Mouse (Mus musculus) spleen, adult 2 months (tissue): ENCODE results near the gene Nabp1. TPM values are rescaled to one million over a fixed set of nuclear protein-coding genes. Genes with fewer than 3 reads are reported as not detected.

Source experiments
- DNase-seq, 2 experiments: peaks; one replicate each; pipeline versions ENCODE4 v3.0.0 to v3.0.0-alpha.2; 2012 to 2021; ENCODE audit warnings: low spot score in 2 of 2, low read depth in 1 of 2
- H3K27ac ChIP-seq: fragments of 200-500 bp; 2 replicates; pipeline ENCODE4 v1.5.1; 2012; ENCODE audit warnings: low read length, inconsistent platforms; ENCODE audit not compliant: insufficient read depth
- H3K27me3 ChIP-seq: fragments of 200-500 bp; 2 replicates; pipeline ENCODE4 v1.6.1; 2012; ENCODE audit warnings: mild to moderate bottlenecking, moderate library complexity, low read length, inconsistent platforms; ENCODE audit not compliant: control insufficient read depth, insufficient read depth
- H3K36me3 ChIP-seq: fragments of 200-500 bp; 2 replicates; pipeline ENCODE4 v1.6.1; 2012; ENCODE audit warnings: mild to moderate bottlenecking, low read length, inconsistent platforms; ENCODE audit not compliant: control insufficient read depth, insufficient read depth
- H3K4me1 ChIP-seq: fragments of 200-500 bp; 2 replicates; pipeline ENCODE4 v1.6.1; 2011; ENCODE audit warnings: inconsistent platforms; ENCODE audit not compliant: control insufficient read depth, insufficient read depth, insufficient read length
- H3K4me3 ChIP-seq: fragments of 200-500 bp; 2 replicates; pipeline ENCODE4 v1.5.1; 2011; ENCODE audit warnings: mild to moderate bottlenecking, inconsistent platforms; ENCODE audit not compliant: insufficient read depth, insufficient read length; ENCODE audit errors: extremely low read depth
- CTCF ChIP-seq: fragments of 200-500 bp; IDR thresholded peaks from 2 replicates; pipeline ENCODE4 v1.5.1; 2011; ENCODE audit warnings: mild to moderate bottlenecking, inconsistent platforms; ENCODE audit not compliant: insufficient read depth, insufficient read length, insufficient replicate concordance; ENCODE audit errors: extremely low read depth
- POLR2A ChIP-seq: fragments of 200-500 bp; IDR thresholded peaks from 2 replicates; pipeline ENCODE4 v1.6.1; 2011; ENCODE audit warnings: low read depth, low read length, inconsistent platforms
- WGBS: fragments of 180-500 bp; shearing (Covaris S2); methylation state at CpG from one replicate; pipeline ENCODE4 v1.1.7; 2018; 5-methylcytosine and 5-hydroxymethylcytosine counted together
- polyA plus RNA-seq: library from polyadenylated mRNA; depleted of rRNA; stranded (reverse); fragments of >200 nt; gene quantifications from 2 replicates; pipeline ENCODE4 v1.2.3, GENCODE M21; 2012

Gene Nabp1
- polyA plus RNA-seq, 1 experiment: 11.7 TPM

DNA sequence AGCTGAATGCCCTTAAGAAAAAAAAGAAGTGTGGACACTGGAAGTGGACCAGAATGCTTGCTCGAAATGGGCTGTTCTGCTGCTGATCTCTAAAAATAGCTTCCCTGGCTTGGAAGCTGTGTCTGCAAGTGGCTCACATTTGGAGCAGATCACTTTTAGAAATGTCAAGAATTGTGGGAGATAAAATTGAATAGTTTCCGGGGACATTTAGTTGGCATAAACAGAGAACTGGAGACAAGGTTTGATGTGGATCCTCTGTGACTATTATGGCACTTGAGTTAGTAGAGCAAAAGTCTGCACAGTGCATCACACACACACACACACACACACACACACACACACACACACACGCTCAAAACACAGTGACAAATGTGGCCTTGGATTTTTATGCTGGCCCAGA, 36.8 kb upstream of the Nabp1 start:
- H3K36me3 ChIP-seq: no peaks in the 10 kb centered on the region
- WGBS: 71% methylated on average over 3 of the region's 3 CpGs
- no peak for DNase-seq
- H3K4me1 ChIP-seq: peaks cover 8% of the 10 kb centered on the region; the same call in 1 of the 2 replicates
- TF ChIP-seq POLR2A (no peak), CTCF (no peak)
- H3K27ac ChIP-seq: no peak overlapping the region; the same call in 1 of the 2 replicates
- H3K4me3 ChIP-seq: no peak overlapping the region
- H3K27me3 ChIP-seq: no peaks in the 10 kb centered on the region

DNA sequence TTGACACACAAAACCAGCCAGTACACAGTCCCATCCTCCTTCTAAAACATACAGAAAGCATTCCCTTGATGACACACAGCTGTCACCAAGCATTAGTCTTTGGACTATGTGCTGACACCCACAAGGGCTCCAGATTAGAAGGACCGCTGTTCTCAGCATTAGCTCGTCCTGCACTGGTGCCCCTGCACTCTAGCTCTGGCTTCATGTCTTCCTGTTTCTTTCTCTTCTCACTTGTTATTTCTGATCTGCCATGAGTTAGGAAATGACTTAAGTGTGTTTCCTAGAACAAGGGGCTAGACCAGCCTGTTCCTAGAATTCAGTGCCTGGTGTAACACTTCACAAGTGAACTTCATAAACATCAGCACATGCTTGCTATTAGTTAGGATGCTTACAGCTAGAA, 36.2 kb upstream of the Nabp1 start:
- DNase-seq: no peak
- WGBS: 30% methylated on average over 2 of the region's 2 CpGs
- H3K4me1 ChIP-seq: peaks cover 8% of the 10 kb centered on the region; the same call in 1 of the 2 replicates
- H3K27ac ChIP-seq: no peak overlapping the region; the same call in 1 of the 2 replicates
- no peaks in the 10 kb centered on the region for H3K27me3 ChIP-seq
- TF ChIP-seq POLR2A: no peak
- no peak for TF ChIP-seq CTCF
- H3K4me3 ChIP-seq: no peak overlapping the region
- no peaks in the 10 kb centered on the region for H3K36me3 ChIP-seq

DNA sequence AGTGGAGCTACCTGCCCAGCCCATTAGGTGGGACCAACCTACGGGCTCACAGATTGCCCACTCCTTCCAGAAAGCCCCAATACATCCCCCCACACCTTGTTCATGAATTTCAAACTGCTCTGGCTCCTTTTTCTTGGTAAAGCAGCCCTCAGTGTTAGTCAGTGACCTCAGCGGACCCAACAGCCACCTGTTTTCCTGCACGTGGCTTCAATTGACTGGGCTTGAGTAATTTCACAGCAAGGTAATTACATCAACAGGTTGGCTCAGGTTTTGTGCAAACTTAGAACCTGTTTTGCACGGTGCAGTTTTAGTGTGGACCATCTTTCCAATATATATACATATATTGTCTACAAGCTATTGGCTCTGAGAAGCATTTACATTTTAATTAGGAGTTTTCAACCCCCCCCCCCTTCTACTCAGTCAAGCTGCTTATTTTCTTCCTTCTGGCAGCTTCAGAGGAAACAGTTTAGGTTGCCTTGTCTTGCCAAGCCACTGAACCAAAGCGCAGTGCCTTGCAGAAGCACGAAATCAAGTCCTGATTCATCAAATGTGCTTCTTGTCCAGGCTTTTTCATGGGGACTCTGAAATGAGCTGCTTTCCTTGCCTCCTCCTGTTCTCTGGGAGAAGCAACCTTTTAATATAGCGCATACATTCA, 35.0 kb upstream of the Nabp1 start:
- H3K4me3 ChIP-seq: no peak overlapping the region
- no peaks in the 10 kb centered on the region for H3K36me3 ChIP-seq
- H3K4me1 ChIP-seq: peaks cover 13% of the 10 kb centered on the region
- H3K27me3 ChIP-seq: no peaks in the 10 kb centered on the region
- no peak for DNase-seq
- WGBS: 56% methylated on average over 7 of the region's 7 CpGs
- TF ChIP-seq POLR2A: no peak
- TF ChIP-seq CTCF: no peak
- H3K27ac ChIP-seq: no peak overlapping the region

DNA sequence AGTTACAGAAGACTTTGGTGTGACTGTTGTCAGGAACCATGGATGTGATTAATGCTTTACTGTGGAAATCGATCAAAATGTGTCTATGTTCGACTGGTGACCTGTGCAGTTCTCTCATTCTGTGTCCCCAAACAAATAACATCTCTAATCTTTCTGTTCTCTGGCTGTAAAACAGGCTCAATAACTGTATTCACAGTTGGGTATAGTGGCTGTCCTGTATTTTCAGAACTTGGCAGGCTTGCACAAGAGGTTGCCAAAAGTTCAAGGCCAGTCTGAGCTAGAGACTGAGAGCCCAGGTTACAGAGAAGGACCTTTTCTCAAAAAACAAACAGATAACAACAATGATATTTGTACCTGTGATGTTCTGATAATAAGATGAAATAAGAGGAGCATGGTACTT, 34.1 kb upstream of the Nabp1 start:
- DNase-seq: no peak
- Histone ChIP-seq H3K27ac (no peak overlapping the region), H3K4me1 (peaks cover 13% of the 10 kb centered on the region), H3K36me3 (no peaks in the 10 kb centered on the region), H3K4me3 (no peak overlapping the region), H3K27me3 (no peaks in the 10 kb centered on the region)
- no peak for TF ChIP-seq POLR2A
- TF ChIP-seq CTCF: no peak
- WGBS: 89% methylated on average over 2 of the region's 2 CpGs

DNA sequence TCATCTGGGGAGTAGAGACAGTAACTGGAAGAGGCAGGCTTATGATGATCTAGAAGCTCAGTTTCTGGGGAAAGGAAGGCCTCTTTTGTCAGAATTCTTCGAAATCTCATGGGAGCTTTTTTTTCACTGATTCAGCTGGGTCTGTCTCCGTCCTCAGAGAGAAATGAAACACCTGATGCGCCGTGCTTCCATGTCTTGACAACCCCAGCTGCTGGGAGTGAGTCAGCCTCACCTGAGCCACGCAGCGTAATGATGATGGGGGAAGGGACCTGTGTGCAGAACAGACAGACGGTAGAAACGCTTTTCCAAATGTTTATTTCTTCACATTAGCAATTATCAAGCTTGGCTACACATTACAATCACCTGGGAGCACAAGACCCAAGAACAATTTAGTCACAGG, 31.6 kb upstream of the Nabp1 start:
- H3K4me1 ChIP-seq: peaks cover 11% of the 10 kb centered on the region
- 77% methylated on average over 8 of the region's 8 CpGs for WGBS
- no peaks in the 10 kb centered on the region for H3K27me3 ChIP-seq
- no peak for DNase-seq
- no peak overlapping the region for H3K4me3 ChIP-seq
- TF ChIP-seq POLR2A: no peak
- H3K27ac ChIP-seq: no peak overlapping the region
- no peaks in the 10 kb centered on the region for H3K36me3 ChIP-seq

GRCm38 (mm10) chr1:51509083-51509482, 30.9 kb upstream of the Nabp1 start:
- H3K4me3 ChIP-seq: no peak overlapping the region
- peaks cover 9% of the 10 kb centered on the region for H3K4me1 ChIP-seq
- no peaks in the 10 kb centered on the region for H3K27me3 ChIP-seq
- TF ChIP-seq POLR2A: no peak
- no peak for TF ChIP-seq CTCF
- peak; percentile 16 to 41 for DNase-seq
- H3K36me3 ChIP-seq: no peaks in the 10 kb centered on the region
- WGBS: 13% methylated on average over 7 of the region's 7 CpGs
- H3K27ac ChIP-seq: no peak overlapping the region

DNA sequence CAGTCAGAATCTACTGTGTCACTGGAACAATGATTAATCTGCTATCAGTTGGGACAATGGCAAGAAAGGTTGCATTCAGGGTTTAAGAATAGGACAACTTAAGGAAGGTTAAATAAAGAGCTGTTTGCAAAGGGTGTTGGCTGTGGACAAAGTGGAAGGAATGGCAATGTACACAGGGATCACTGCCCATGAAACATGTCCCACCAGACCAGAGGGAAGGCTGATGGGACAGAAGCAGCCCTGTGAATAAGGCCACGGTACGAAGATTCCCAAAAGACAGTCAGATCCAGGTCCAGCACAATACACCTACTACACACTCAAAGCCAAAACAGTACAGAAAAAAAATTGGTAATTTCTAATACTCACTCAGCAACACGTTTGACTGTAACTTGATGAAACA, 30.3 kb upstream of the Nabp1 start:
- no peak overlapping the region for H3K4me3 ChIP-seq
- H3K4me1 ChIP-seq: peaks cover 9% of the 10 kb centered on the region
- H3K36me3 ChIP-seq: no peaks in the 10 kb centered on the region
- DNase-seq: no peak
- no peak overlapping the region for H3K27ac ChIP-seq
- 66% methylated on average over 3 of the region's 3 CpGs for WGBS
- H3K27me3 ChIP-seq: no peaks in the 10 kb centered on the region
- TF ChIP-seq POLR2A (no peak), CTCF (no peak)

GRCm38 (mm10) chr1:51507436-51507835, 29.2 kb upstream of the Nabp1 start:
- no peak overlapping the region for H3K27ac ChIP-seq
- DNase-seq: no peak
- no peak for TF ChIP-seq POLR2A
- no peak for TF ChIP-seq CTCF
- no peaks in the 10 kb centered on the region for H3K36me3 ChIP-seq
- no peaks in the 10 kb centered on the region for H3K27me3 ChIP-seq
- peaks cover 5% of the 10 kb centered on the region for H3K4me1 ChIP-seq
- H3K4me3 ChIP-seq: no peak overlapping the region
- WGBS: 90% methylated on average over 5 of the region's 5 CpGs
